ENCODE assay signal across 33 mouse cellular contexts in the genomic region with DNA sequence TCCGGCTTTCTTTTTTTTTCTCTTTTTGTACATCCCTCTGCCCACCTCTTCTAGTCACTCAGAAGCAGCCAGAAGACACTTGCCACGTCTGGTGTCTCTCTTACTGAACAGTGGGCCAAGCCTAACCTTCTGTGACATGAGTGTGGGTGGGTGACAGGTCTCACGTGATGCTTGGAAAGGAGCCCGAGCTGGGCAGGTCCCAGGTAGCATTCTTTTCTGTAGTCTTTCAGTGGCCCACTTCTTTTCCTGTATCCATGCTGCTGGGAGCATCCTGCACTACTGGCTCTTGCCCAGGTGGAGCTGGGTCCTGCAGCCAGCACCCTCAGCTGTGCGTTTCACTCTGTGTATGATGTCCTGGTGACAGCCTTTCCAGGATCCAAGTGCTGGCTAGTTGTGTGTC. TPM values are rescaled to one million over a fixed set of nuclear protein-coding genes. Genes with fewer than 3 reads are reported as not detected.
"Had no signal": no experiment of that assay in that cellular context is flagged by ENCODE, and none has a peak within 500 bp of the region (broad histone marks: within the 10 kb centered on the region; RNA-seq: fewer than 3 reads in every experiment).

No protein-coding gene starts in this region.

- H3K27ac ChIP-seq: heart, embryonic 13.5 days; heart, embryonic 15.5 days; hindbrain, embryonic 10.5 days; hindbrain, embryonic 12.5 days; hindbrain, embryonic 13.5 days; hindbrain, embryonic 14.5 days; hindbrain, embryonic 15.5 days; hindbrain, postnatal 0 days; intestine, embryonic 15.5 days; kidney, embryonic 15.5 days; kidney, postnatal 0 days; layer of hippocampus, adult 2 months; left cerebral cortex, adult 2 months had no signal

- H3K4me2 ChIP-seq: heart, embryonic 13.5 days; heart, embryonic 15.5 days; hindbrain, embryonic 12.5 days; hindbrain, embryonic 13.5 days; hindbrain, embryonic 14.5 days; hindbrain, embryonic 15.5 days; intestine, embryonic 15.5 days; kidney, embryonic 15.5 days had no signal

- H3K4me3 ChIP-seq: heart, embryonic 13.5 days; heart, embryonic 15.5 days; hindbrain, embryonic 10.5 days; hindbrain, embryonic 12.5 days; hindbrain, embryonic 13.5 days; hindbrain, embryonic 15.5 days; intestine, embryonic 15.5 days; kidney, embryonic 15.5 days; layer of hippocampus, adult 2 months; left cerebral cortex, adult 2 months had no signal

- DNase-seq: heart, postnatal 10 days; heart, postnatal 14 days; heart, postnatal 36 days; heart, postnatal 4 days; kidney, adult 11 months; kidney, adult 18-20 months; kidney, adult 2 months; kidney, adult 8-10 months; kidney, adult 9 months; kidney, postnatal 10 days; kidney, postnatal 14 days; kidney, postnatal 25 days; kidney, postnatal 36 days; kidney, postnatal 4 days; layer of hippocampus, adult 9-11 months; layer of hippocampus, postnatal 36 days had no signal

- H3K9me3 ChIP-seq: heart, embryonic 13.5 days; heart, embryonic 15.5 days; hindbrain, embryonic 10.5 days; hindbrain, embryonic 12.5 days; hindbrain, embryonic 13.5 days; hindbrain, embryonic 15.5 days; intestine, embryonic 15.5 days; kidney, embryonic 15.5 days had no signal

- H3K4me1 ChIP-seq: hindbrain, embryonic 12.5 days; hindbrain, embryonic 13.5 days; kidney, embryonic 15.5 days had no signal

- H3K36me3 ChIP-seq: heart, embryonic 13.5 days; heart, embryonic 15.5 days; hindbrain, embryonic 10.5 days; hindbrain, embryonic 12.5 days; hindbrain, embryonic 13.5 days; hindbrain, embryonic 15.5 days; intestine, embryonic 15.5 days; kidney, embryonic 15.5 days had no signal

- H3K9ac ChIP-seq: heart, embryonic 13.5 days; heart, embryonic 15.5 days; hindbrain, embryonic 12.5 days; hindbrain, embryonic 13.5 days; hindbrain, embryonic 14.5 days; hindbrain, embryonic 15.5 days; intestine, embryonic 15.5 days; kidney, embryonic 15.5 days had no signal

- ATAC-seq: hindbrain, embryonic 16.5 days; hindbrain, postnatal 0 days; inflammation-experienced regulatory T-cells, adult 6 months; intestine, embryonic 15.5 days; intestine, embryonic 16.5 days; intestine, postnatal 0 days had no signal

- H3K27me3 ChIP-seq: heart, embryonic 15.5 days; hindbrain, embryonic 12.5 days; hindbrain, embryonic 15.5 days; intestine, embryonic 15.5 days; kidney, embryonic 15.5 days had no signal

RNA-seq across cellular contexts. Expression of gene Col5a1, which starts 8.2 kb away (rescaled TPM):
- polyA plus RNA-seq: inflammation-experienced regulatory T-cells, adult 6 months had no signal
